Mouse (Mus musculus): ENCODE data around the gene Qars. TPM values are rescaled to one million over a fixed set of nuclear protein-coding genes. Genes with fewer than 3 reads are reported as not detected.

Gene Qars
- 145 and 187 TPM in 2 replicates for polyA plus RNA-seq (2012; rRNA removed; ENCODE audit: low replicate concordance)

GRCm38 (mm10) chr9:108507619-108508434, at the start of gene Qars:
Qars (plus strand) TSS chr9:108507706.

GRCm38 (mm10) chr9:108460319-108461178, 47.0 kb upstream of the Qars start, which contains the start of gene Ccdc71:
Ccdc71 (plus strand) TSS chr9:108460527.

GRCm38 (mm10) chr9:108461181-108461631, 46.3 kb upstream of the Qars start, which contains the start of gene Klhdc8b:
Klhdc8b (minus strand) TSS chr9:108461581.

GRCm38 (mm10) chr9:108479721-108480351, 27.7 kb upstream of the Qars start, which contains the start of gene Lamb2:
Lamb2 (plus strand) TSS chr9:108479736.

GRCm38 (mm10) chr9:108490559-108491285, 16.8 kb upstream of the Qars start, which contains the start of gene Usp19:
Usp19 (plus strand) TSS chr9:108490602.

GRCm38 (mm10) chr9:108516380-108517251, 9.1 kb downstream of the Qars start, which contains the start of gene Qrich1:
Qrich1 (plus strand) TSS chr9:108516806.

GRCm38 (mm10) chr9:108560227-108560841, 52.8 kb downstream of the Qars start, which contains the start of gene Impdh2:
Impdh2 (plus strand) TSS chr9:108560286.

Other genes with a start within 250 kb of the Qars start
- gene Dag1, start 243.7 kb upstream of the Qars start, polyA plus RNA-seq (2012; rRNA removed; ENCODE audit: low replicate concordance), result 33.9 and 55.4 TPM in 2 replicates
- 2.2 and 4.8 TPM in 2 replicates for gene Nicn1, start 217.3 kb upstream of the Qars start, polyA plus RNA-seq (2012; rRNA removed; ENCODE audit: low replicate concordance)
- gene Amt, start 210.9 kb upstream of the Qars start, polyA plus RNA-seq (2012; rRNA removed; ENCODE audit: low replicate concordance), result 0.47 and 2.3 TPM in 2 replicates
- gene Rhoa, start 201.6 kb upstream of the Qars start, polyA plus RNA-seq (2012; rRNA removed; ENCODE audit: low replicate concordance), result 74.5 and 77.2 TPM in 2 replicates
- 24.9 and 34.5 TPM in 2 replicates for gene Tcta, start 201.5 kb upstream of the Qars start, polyA plus RNA-seq (2012; rRNA removed; ENCODE audit: low replicate concordance)
- gene Gpx1, start 168.8 kb upstream of the Qars start, polyA plus RNA-seq (2012; rRNA removed; ENCODE audit: low replicate concordance), result 1,295 and 2,060 TPM in 2 replicates
- gene Usp4, start 159.9 kb upstream of the Qars start, polyA plus RNA-seq (2012; rRNA removed; ENCODE audit: low replicate concordance), result 40.5 and 53.8 TPM in 2 replicates
- gene 1700102P08Rik, start 114.9 kb upstream of the Qars start, polyA plus RNA-seq (2012; rRNA removed; ENCODE audit: low replicate concordance), result not detected in 2 replicates
- gene Ccdc36, start 79.2 kb upstream of the Qars start, polyA plus RNA-seq (2012; rRNA removed; ENCODE audit: low replicate concordance), result not detected in 2 replicates
- not detected in 2 replicates for gene BC048562, start 71.2 kb upstream of the Qars start, polyA plus RNA-seq (2012; rRNA removed; ENCODE audit: low replicate concordance)
- 14.7 and 15.3 TPM in 2 replicates for gene Ccdc71, start 47.2 kb upstream of the Qars start, polyA plus RNA-seq (2012; rRNA removed; ENCODE audit: low replicate concordance)
- 27.3 and 33.7 TPM in 2 replicates for gene Klhdc8b, start 46.1 kb upstream of the Qars start, polyA plus RNA-seq (2012; rRNA removed; ENCODE audit: low replicate concordance)
- 20.7 and 25.6 TPM in 2 replicates for gene Lamb2, start 28.0 kb upstream of the Qars start, polyA plus RNA-seq (2012; rRNA removed; ENCODE audit: low replicate concordance)
- 66.7 and 68.1 TPM in 2 replicates for gene Usp19, start 17.1 kb upstream of the Qars start, polyA plus RNA-seq (2012; rRNA removed; ENCODE audit: low replicate concordance)
- gene Qrich1, start 9.1 kb downstream of the Qars start, polyA plus RNA-seq (2012; rRNA removed; ENCODE audit: low replicate concordance), result 45.4 and 58.5 TPM in 2 replicates
- gene Impdh2, start 52.6 kb downstream of the Qars start, polyA plus RNA-seq (2012; rRNA removed; ENCODE audit: low replicate concordance), result 47.8 and 97.0 TPM in 2 replicates
- gene Ndufaf3, start 59.7 kb downstream of the Qars start, polyA plus RNA-seq (2012; rRNA removed; ENCODE audit: low replicate concordance), result 40.9 and 44.6 TPM in 2 replicates
- gene Dalrd3, start 62.2 kb downstream of the Qars start, polyA plus RNA-seq (2012; rRNA removed; ENCODE audit: low replicate concordance), result 135 and 158 TPM in 2 replicates
- gene Wdr6, start 71.0 kb downstream of the Qars start, polyA plus RNA-seq (2012; rRNA removed; ENCODE audit: low replicate concordance), result 11.3 and 13.7 TPM in 2 replicates
- gene P4htm, start 90.0 kb downstream of the Qars start, polyA plus RNA-seq (2012; rRNA removed; ENCODE audit: low replicate concordance), result 2.8 and 5.9 TPM in 2 replicates
- 15.4 and 19.7 TPM in 2 replicates for gene Arih2, start 141.7 kb downstream of the Qars start, polyA plus RNA-seq (2012; rRNA removed; ENCODE audit: low replicate concordance)
- 31.1 and 35.7 TPM in 2 replicates for gene Slc25a20, start 154.4 kb downstream of the Qars start, polyA plus RNA-seq (2012; rRNA removed; ENCODE audit: low replicate concordance)
- 31.0 and 32.2 TPM in 2 replicates for gene Prkar2a, start 181.6 kb downstream of the Qars start, polyA plus RNA-seq (2012; rRNA removed; ENCODE audit: low replicate concordance)

Measured in duodenum, adult 2 months (tissue).